Mouse (Mus musculus) MEL (cell line): ENCODE data around the gene Crk.

Experiments used
- CTCF ChIP-seq, 3 experiments: IDR thresholded peaks in 2 of 3; conservative IDR thresholded peaks in 1 of 3; 2 replicates each; pipeline ENCODE4 v1.5.1; 2011 to 2012; ENCODE audit warnings: low read length in 3 of 3, low read depth in 2 of 3, mild to moderate bottlenecking in 2 of 3, improper control_type of control experiment in 1 of 3, inconsistent platforms in 1 of 3, mixed read lengths in 1 of 3, moderate library complexity in 1 of 3; ENCODE audit not compliant: control insufficient read depth in 1 of 3, insufficient read depth in 1 of 3, poor library complexity in 1 of 3, severe bottlenecking in 1 of 3
- E2F4 ChIP-seq: IDR thresholded peaks from 2 replicates; pipeline ENCODE4 v1.6.1; 2011; ENCODE audit warnings: low read depth, low read length, improper control_type of control experiment, borderline replicate concordance
- EP300 ChIP-seq, 2 experiments: IDR thresholded peaks; 2 replicates each; pipeline ENCODE4 v1.6.1; 2011; ENCODE audit warnings: improper control_type of control experiment in 2 of 2, low read length in 2 of 2, low read depth in 1 of 2, mild to moderate bottlenecking in 1 of 2
- TCF12 ChIP-seq: IDR thresholded peaks from 2 replicates; pipeline ENCODE4 v1.6.1; 2014; ENCODE audit warnings: low read depth, mild to moderate bottlenecking, inconsistent platforms, low read length, improper control_type of control experiment, moderate library complexity
- USF1 ChIP-seq: IDR thresholded peaks from 2 replicates; pipeline ENCODE4 v1.6.1; 2014; ENCODE audit warnings: low read depth, mild to moderate bottlenecking, inconsistent platforms, low read length, improper control_type of control experiment, moderate library complexity

GRCm38 (mm10) chr11:75677881-75678746, 945 bp upstream of the Crk start:
- no peak for TF ChIP-seq CTCF (IDR thresholded peaks at IDR 0.05 in 2 of 3, conservative IDR thresholded peaks at IDR 0.05 in 1 of 3; ENCODE audit: control insufficient read depth in 1 of 3, insufficient read depth in 1 of 3, low read depth in 2 of 3, low read length in 3 of 3, poor library complexity in 1 of 3, severe bottlenecking in 1 of 3)
- TF ChIP-seq TCF12 = no peak
- no peak for TF ChIP-seq E2F4
- TF ChIP-seq EP300 (IDR thresholded peaks at IDR 0.05; ENCODE audit: low read depth in 1 of 2, low read length in 2 of 2) = no peak
- no peak for TF ChIP-seq USF1
